Mouse (Mus musculus) testis, adult 2 months (tissue): ENCODE measurements around the gene Ist1. TPM values are rescaled to one million over a fixed set of nuclear protein-coding genes. Genes with fewer than 3 reads are reported as not detected.

ENCODE experiments used
- H3K27ac ChIP-seq: fragments of 200-500 bp; 2 replicates; pipeline ENCODE4 v1.5.1; 2012; ENCODE audit warnings: low read depth, low read length; ENCODE audit not compliant: control insufficient read depth, insufficient read depth
- H3K27me3 ChIP-seq: fragments of 200-500 bp; 2 replicates; pipeline ENCODE4 v1.6.1; 2012; ENCODE audit warnings: mild to moderate bottlenecking, low read length, moderate library complexity; ENCODE audit not compliant: control insufficient read depth, insufficient read depth
- H3K36me3 ChIP-seq: fragments of 200-500 bp; 2 replicates; pipeline ENCODE4 v1.6.1; 2012; ENCODE audit warnings: mild to moderate bottlenecking, low read length; ENCODE audit not compliant: control insufficient read depth, insufficient read depth
- H3K4me1 ChIP-seq: fragments of 200-500 bp; 2 replicates; pipeline ENCODE4 v1.6.1; 2012; ENCODE audit warnings: low read length; ENCODE audit not compliant: control insufficient read depth, insufficient read depth
- H3K4me3 ChIP-seq: fragments of 200-500 bp; 2 replicates; pipeline ENCODE4 v1.5.1; 2012; ENCODE audit warnings: low read depth, mild to moderate bottlenecking, low read length, moderate library complexity, mixed read lengths; ENCODE audit not compliant: control insufficient read depth
- CTCF ChIP-seq: fragments of 200-500 bp; IDR thresholded peaks from 2 replicates; pipeline ENCODE4 v1.5.1; 2012; ENCODE audit warnings: low read depth, mild to moderate bottlenecking, inconsistent platforms, low read length, moderate library complexity; ENCODE audit not compliant: control insufficient read depth, insufficient read depth, insufficient replicate concordance
- POLR2A ChIP-seq: fragments of 200-500 bp; IDR thresholded peaks from 2 replicates; pipeline ENCODE4 v1.6.1; 2012; ENCODE audit warnings: low read depth, mild to moderate bottlenecking, inconsistent platforms, low read length, moderate library complexity; ENCODE audit not compliant: control insufficient read depth
- polyA plus RNA-seq: library from polyadenylated mRNA; depleted of rRNA; stranded (reverse); fragments of >200 nt; gene quantifications from 2 replicates; pipeline ENCODE4 v1.2.3, GENCODE M21; 2012

Gene Ist1
- polyA plus RNA-seq, 1 experiment: 31.8 TPM

DNA sequence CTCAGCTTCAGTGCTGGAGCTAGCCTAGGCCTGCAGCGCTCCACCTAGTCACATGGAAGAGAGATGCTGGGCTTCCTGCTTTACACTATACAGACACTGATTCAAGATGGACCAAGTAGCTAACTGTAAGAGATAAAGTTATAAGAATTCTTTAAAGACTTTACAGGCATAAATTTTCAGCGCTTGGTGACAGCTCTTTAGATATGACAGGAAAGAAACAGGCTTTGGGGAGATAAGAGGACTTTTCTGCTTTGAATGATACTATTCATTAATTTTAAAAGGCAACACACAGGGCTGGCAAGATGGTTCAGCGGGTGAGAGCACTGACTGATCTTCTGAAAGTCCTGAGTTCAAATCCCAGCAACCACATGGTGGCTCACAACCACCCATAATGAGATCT, 5.4 kb upstream of the Ist1 start:
- peaks cover 3% of the 10 kb centered on the region; the same call in 1 of the 2 replicates for H3K4me1 ChIP-seq
- H3K36me3 ChIP-seq: no peaks in the 10 kb centered on the region
- no peaks in the 10 kb centered on the region for H3K27me3 ChIP-seq
- no peak overlapping the region for H3K27ac ChIP-seq
- no peak overlapping the region for H3K4me3 ChIP-seq
- no peak for TF ChIP-seq POLR2A
- no peak for TF ChIP-seq CTCF

DNA sequence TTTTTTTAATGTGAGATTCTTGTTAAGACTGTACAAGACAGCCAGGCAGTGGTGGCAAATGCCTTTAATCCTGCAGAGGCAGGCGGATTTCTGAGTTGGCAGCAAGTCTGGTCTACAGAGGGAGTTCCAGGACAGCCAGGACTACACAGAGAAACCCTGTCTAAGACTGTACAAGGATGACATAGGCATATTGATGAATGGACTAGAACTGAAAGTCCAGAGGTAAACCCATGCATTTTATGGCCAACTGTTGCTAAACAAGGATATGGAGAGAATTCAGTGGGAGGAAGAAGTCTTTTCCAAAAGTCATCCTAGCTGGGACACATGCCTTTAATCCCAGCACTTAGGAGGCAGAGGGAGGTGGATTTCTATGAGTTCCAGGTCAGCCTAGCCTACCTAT, 4.7 kb upstream of the Ist1 start:
- Histone ChIP-seq H3K4me3 (no peak overlapping the region), H3K27me3 (no peaks in the 10 kb centered on the region), H3K36me3 (no peaks in the 10 kb centered on the region), H3K27ac (no peak overlapping the region), H3K4me1 (peaks cover 3% of the 10 kb centered on the region; the same call in 1 of the 2 replicates)
- TF ChIP-seq POLR2A: no peak
- no peak for TF ChIP-seq CTCF

DNA sequence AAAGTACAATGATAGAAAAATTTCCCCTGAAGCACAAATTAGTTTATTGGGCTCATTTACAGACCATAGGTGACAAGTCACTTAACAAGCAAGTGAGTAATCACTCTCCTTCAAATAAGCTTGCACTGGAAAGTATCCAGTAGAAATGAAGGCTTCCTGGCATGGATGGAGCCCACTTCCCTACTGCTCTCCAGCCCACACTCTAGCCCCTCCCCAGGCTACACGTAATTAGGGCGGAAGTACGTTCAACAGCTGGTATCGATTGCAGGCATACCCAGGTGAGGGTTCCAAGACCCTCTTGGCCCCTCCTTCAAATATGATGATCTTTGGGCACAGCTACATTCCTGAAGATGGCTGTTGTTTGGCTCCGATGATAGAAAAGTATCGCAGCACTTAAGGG, 1.1 kb upstream of the Ist1 start:
- H3K27ac ChIP-seq: no peak overlapping the region
- no peaks in the 10 kb centered on the region for H3K36me3 ChIP-seq
- H3K4me3 ChIP-seq: peak overlapping the region; percentile 41
- peaks cover 9% of the 10 kb centered on the region for H3K4me1 ChIP-seq
- no peak for TF ChIP-seq POLR2A
- no peak for TF ChIP-seq CTCF
- H3K27me3 ChIP-seq: no peaks in the 10 kb centered on the region

DNA sequence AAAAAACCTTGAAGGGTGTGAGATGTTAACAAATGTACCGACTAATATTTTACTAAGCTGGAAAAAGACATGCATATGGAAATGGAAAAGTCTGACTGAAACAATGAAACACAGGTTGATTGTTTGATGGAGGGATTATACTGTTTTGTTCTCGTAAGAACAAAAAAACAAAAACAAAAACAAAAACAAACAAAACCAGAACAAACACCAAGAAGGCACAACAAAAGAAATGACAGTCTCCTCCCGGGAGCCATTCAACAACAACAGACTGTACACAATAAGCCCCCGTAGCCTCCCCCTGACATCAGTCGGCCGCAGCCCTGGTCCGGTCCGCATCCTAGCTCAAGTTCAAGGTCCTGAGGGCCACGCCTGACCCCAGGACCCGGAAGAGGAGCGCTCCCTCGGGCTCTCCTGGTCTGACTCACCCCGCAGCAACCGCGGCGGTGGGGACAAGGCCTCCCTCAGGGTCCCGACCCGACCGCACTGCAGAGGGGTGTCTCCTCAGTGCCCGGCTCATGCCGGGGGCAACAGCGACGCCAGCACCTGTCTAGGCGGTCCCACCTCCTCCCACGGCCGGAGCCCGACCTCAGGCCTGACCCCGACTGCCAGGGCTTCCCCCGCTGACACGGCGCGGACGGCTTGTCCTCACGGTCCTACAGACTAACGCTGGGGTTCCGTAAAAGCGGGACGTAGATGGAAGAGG, 466 bp downstream of the Ist1 start:
- H3K27ac ChIP-seq: peak overlapping the region; percentile 98
- H3K4me3 ChIP-seq: peak overlapping the region; percentile 99
- peaks cover 9% of the 10 kb centered on the region for H3K4me1 ChIP-seq
- H3K36me3 ChIP-seq: no peaks in the 10 kb centered on the region
- no peak for TF ChIP-seq CTCF
- no peaks in the 10 kb centered on the region for H3K27me3 ChIP-seq

DNA sequence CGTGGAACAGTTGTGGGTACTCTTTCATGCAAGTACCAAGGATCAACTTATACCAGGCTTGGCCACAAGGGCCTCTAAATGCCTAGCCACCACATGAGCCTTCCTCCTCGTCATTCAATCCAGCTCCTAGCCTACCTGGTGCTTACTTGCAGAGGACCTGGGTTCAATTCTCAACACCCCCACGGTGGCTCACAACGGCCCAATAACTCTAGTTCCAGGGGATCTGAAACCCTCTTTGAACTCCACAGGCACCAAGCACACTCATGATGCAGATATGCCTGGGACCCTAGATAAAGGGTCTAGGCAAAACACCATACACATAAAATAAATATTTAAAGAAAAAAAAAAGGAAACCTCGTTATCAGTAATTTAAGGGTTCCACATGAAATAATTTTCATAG, 1.3 kb downstream of the Ist1 start:
- no peak overlapping the region for H3K27ac ChIP-seq
- TF ChIP-seq CTCF: no peak
- TF ChIP-seq POLR2A: no peak

DNA sequence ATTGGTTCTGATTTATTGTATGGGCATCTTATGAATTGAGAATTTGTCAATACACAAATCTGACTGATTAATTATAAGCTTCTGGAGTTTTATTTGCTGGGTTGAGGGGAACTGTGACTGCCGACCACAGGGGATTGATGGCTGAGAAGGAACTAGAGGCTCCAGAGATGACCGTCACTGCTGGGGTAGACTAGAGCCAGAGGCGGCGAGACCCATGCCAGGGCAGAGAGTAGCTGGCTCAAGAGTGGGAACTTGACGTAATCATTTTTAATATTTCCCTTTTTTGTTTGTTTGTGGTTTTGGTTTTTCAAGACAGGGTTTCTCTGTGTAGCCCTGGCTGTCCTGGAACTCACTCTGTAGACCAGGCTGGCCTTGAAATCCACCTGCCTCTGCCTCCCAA, 5.8 kb downstream of the Ist1 start:
- Histone ChIP-seq H3K36me3 (peaks cover under 1% of the 10 kb centered on the region), H3K27ac (no peak overlapping the region), H3K4me1 (peaks cover 6% of the 10 kb centered on the region), H3K4me3 (no peak overlapping the region), H3K27me3 (no peaks in the 10 kb centered on the region)
- TF ChIP-seq POLR2A (no peak), CTCF (no peak)

More for the DNA sequence above, 1.3 kb downstream of the Ist1 start:
- peaks cover 9% of the 10 kb centered on the region for H3K4me1 ChIP-seq
- no peaks in the 10 kb centered on the region for H3K36me3 ChIP-seq
- H3K27me3 ChIP-seq: no peaks in the 10 kb centered on the region
- peak overlapping the region; percentile 64 for H3K4me3 ChIP-seq

DNA sequence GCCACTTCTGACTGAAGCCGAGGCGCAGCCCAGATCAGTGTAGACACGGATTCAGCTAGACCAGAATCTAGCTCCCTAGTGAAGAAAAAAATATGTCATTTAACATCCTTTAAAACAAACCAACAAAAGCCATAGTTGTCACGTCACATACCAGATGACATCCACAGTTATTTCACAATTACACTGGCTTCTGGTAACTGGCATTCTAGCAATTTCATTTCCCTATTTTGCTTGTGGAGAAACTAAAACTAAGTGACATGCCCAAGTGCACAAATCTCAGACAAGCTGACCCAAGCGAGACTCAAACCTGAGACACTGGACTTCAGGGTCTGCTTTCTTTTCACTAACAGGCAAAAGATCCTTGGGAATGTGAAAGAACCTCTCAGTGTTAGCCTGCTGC, 10.9 kb downstream of the Ist1 start:
- no peak overlapping the region for H3K27ac ChIP-seq
- no peaks in the 10 kb centered on the region for H3K4me1 ChIP-seq
- H3K27me3 ChIP-seq: no peaks in the 10 kb centered on the region
- TF ChIP-seq POLR2A (no peak), CTCF (no peak)
- no peak overlapping the region for H3K4me3 ChIP-seq
- peaks cover 1% of the 10 kb centered on the region for H3K36me3 ChIP-seq
